Mouse (Mus musculus) megakaryocyte, embryonic 14.5 days (primary cell): ENCODE data around the gene Nucb1. TPM values are rescaled to one million over a fixed set of nuclear protein-coding genes. Genes with fewer than 3 reads are reported as not detected.
A peak's percentile ranks its signal among the peaks of the same experiment; 100 is the strongest.
"Not testable (repeated sequence)": the region's sequence is repeated elsewhere in the genome, so short reads cannot be mapped to it uniquely, and the experiment has no call there.

Experiments used
- H3K27me3 ChIP-seq: replicated peaks from 2 replicates; pipeline ENCODE3; 2012; ENCODE audit warnings: inconsistent platforms
- H3K36me3 ChIP-seq: replicated peaks from 2 replicates; pipeline ENCODE3; 2012; ENCODE audit warnings: low read length, inconsistent platforms, mixed read lengths
- H3K4me1 ChIP-seq: 2 replicates; pipeline ENCODE4 v1.6.1; 2012; ENCODE audit warnings: inconsistent platforms
- H3K4me3 ChIP-seq: replicated peaks from 2 replicates; pipeline ENCODE3; 2012; ENCODE audit warnings: moderate library complexity, mild to moderate bottlenecking, inconsistent platforms
- H3K9me3 ChIP-seq: 2 replicates; pipeline ENCODE4 v1.6.1; 2012; ENCODE audit warnings: inconsistent platforms
- FLI1 ChIP-seq: IDR thresholded peaks from 2 replicates; pipeline ENCODE4 v1.6.1; 2012; ENCODE audit warnings: low read length, inconsistent platforms, mixed read lengths
- GATA1 ChIP-seq: IDR thresholded peaks from 3 replicates; pipeline ENCODE4 v1.6.1; 2012; ENCODE audit warnings: mixed read lengths, low read length, inconsistent platforms, borderline replicate concordance
- polyA plus RNA-seq: library from polyadenylated mRNA; stranded (reverse); fragments of >175 nt; gene quantifications from 2 replicates; pipeline ENCODE4 v1.2.3, GENCODE M21; 2012; ENCODE audit warnings: low replicate concordance; ENCODE audit not compliant: insufficient read depth

Nucb1 gene
- polyA plus RNA-seq, 1 experiment, result 504 TPM

DNA sequence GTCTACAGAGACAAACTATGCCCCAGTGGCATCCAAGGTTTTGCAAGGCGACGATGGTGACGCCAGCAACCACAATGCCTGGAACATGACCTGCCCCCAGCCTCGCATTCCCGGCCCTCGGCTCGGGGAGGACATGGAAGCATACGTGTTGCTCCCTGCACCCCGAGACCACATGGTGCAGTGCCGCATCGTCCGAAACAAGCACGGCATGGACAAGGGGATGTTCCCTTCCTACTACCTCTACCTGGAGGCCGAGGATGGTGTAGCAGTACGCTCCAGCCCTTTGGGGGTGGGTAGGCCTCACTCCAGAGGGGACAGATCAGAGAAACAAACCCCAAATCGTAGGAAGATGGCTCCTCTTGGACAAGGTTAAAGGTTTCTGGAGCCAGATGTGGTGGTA lies 8.4 kb upstream of the Nucb1 start:
- Histone ChIP-seq H3K27me3 (no peaks in the 10 kb centered on the region), H3K4me1 (peaks cover 53% of the 10 kb centered on the region), H3K4me3 (peak overlapping the region; percentile 59), H3K36me3 (peaks cover 18% of the 10 kb centered on the region), H3K9me3 (no peaks in the 10 kb centered on the region)
- TF ChIP-seq GATA1 (no peak), FLI1 (no peak)

- H3K4me1 ChIP-seq, result peaks cover 35% of the 10 kb centered on the region
- H3K36me3 ChIP-seq, H3K4me3 ChIP-seq, H3K27me3 ChIP-seq, H3K9me3 ChIP-seq: not testable (repeated sequence)
These were observed 6.6 kb upstream of the Nucb1 start for GRCm38 (mm10) chr7:45516846-45517245.

DNA sequence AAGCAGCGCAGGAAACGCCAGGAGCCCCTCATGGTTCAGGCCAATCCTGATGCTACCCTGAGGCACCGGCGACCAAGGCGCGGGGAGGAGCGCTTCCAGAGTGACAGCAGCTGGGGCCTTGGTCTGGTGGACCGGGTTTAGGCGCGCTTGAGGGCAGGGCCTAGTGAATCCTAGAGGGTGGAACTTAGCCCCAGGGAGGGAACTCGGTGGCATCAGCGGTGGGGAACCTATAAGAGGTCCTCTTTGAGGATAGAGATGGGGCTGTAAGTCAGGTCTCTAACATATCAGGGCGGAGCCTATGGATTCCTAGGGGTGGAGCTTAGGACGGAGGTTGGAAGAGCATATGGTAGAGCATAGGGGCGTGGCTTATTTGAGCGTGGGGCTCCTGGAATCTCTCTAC lies 5.2 kb upstream of the Nucb1 start:
- Histone ChIP-seq H3K4me1 (peaks cover 23% of the 10 kb centered on the region), H3K4me3 (no peak overlapping the region), H3K27me3 (no peaks in the 10 kb centered on the region), H3K36me3 (no peaks in the 10 kb centered on the region), H3K9me3 (no peaks in the 10 kb centered on the region)
- TF ChIP-seq GATA1 (no peak), FLI1 (no peak)

DNA sequence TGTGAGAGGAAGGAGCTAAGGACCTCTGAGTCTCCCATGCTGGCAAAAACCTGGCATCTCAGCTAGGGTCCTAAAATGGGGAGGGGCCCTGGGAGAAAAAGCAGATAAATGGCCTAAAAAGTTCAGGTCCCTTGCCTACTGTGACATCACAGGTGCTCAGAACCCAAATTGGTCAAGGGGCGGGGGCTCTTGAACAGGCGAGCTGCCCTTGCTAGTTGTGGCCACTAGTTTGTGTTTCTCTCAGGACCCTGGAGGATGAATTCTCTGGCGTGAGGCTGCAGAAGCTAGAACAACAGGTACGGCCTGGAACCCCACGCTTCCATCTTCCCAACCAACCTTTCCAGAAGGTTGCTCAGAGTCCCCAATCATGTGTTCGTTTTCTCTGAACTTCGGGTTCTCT lies 4.2 kb upstream of the Nucb1 start:
- TF ChIP-seq GATA1 (no peak), FLI1 (no peak)
- H3K4me1 ChIP-seq, result peaks cover 21% of the 10 kb centered on the region

GRCm38 (mm10) chr7:45509181-45509882 lies 874 bp downstream of the Nucb1 start:
- no peaks in the 10 kb centered on the region for H3K9me3 ChIP-seq
- H3K4me3 ChIP-seq, result peak overlapping the region; percentile 97
- H3K36me3 ChIP-seq, result peaks cover 39% of the 10 kb centered on the region
- no peaks in the 10 kb centered on the region for H3K27me3 ChIP-seq
- TF ChIP-seq FLI1 (no peak), GATA1 (no peak)
- peaks cover 52% of the 10 kb centered on the region for H3K4me1 ChIP-seq

More for the DNA sequence above, 4.2 kb upstream of the Nucb1 start:
- H3K4me3 ChIP-seq, result no peak overlapping the region
- no peaks in the 10 kb centered on the region for H3K27me3 ChIP-seq
- H3K9me3 ChIP-seq, result no peaks in the 10 kb centered on the region
- no peaks in the 10 kb centered on the region for H3K36me3 ChIP-seq

GRCm38 (mm10) chr7:45508561-45508960 lies 1.6 kb downstream of the Nucb1 start:
- no peaks in the 10 kb centered on the region for H3K9me3 ChIP-seq
- H3K4me3 ChIP-seq, result peak overlapping the region; percentile 97
- TF ChIP-seq GATA1, result no peak
- TF ChIP-seq FLI1, result no peak
- peaks cover 57% of the 10 kb centered on the region for H3K4me1 ChIP-seq
- peaks cover 47% of the 10 kb centered on the region for H3K36me3 ChIP-seq
- no peaks in the 10 kb centered on the region for H3K27me3 ChIP-seq

DNA sequence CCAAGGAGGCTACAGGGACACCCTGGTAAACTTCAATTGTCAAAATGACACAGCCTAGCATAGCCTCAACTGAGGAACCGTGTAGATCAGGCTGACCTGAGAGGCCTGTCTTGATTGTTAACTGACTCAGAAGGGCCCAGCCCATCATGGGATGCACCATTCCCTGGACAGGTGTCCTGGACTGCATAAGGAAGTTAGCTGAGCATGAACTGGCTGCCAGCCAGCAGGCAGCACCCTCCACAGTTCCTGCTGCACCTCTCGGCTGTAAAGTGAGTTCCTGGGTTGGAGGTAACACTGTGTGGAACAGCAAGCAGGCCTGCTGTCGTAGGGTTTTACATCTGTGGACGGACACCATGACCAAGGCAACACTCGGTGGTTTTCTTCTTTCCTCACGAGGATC lies 2.6 kb downstream of the Nucb1 start:
- Histone ChIP-seq H3K27me3 (no peaks in the 10 kb centered on the region), H3K4me1 (peaks cover 62% of the 10 kb centered on the region), H3K4me3 (peak overlapping the region; percentile 30), H3K36me3 (peaks cover 57% of the 10 kb centered on the region), H3K9me3 (no peaks in the 10 kb centered on the region)
- no peak for TF ChIP-seq GATA1
- TF ChIP-seq FLI1, result no peak

GRCm38 (mm10) chr7:45498427-45498826 lies 11.8 kb downstream of the Nucb1 start:
- H3K4me1 ChIP-seq, result peaks cover 50% of the 10 kb centered on the region
- no peak overlapping the region for H3K4me3 ChIP-seq
- peaks cover 98% of the 10 kb centered on the region for H3K36me3 ChIP-seq
- no peaks in the 10 kb centered on the region for H3K9me3 ChIP-seq
- TF ChIP-seq GATA1, result no peak
- no peak for TF ChIP-seq FLI1
- no peaks in the 10 kb centered on the region for H3K27me3 ChIP-seq

GRCm38 (mm10) chr7:45494548-45494947 lies 15.7 kb downstream of the Nucb1 start:
- H3K9me3 ChIP-seq, result no peaks in the 10 kb centered on the region
- peaks cover 51% of the 10 kb centered on the region for H3K4me1 ChIP-seq
- H3K27me3 ChIP-seq, result no peaks in the 10 kb centered on the region
- H3K4me3 ChIP-seq, result no peak overlapping the region
- TF ChIP-seq FLI1, result no peak
- no peak for TF ChIP-seq GATA1
- peaks cover 79% of the 10 kb centered on the region for H3K36me3 ChIP-seq

GRCm38 (mm10) chr7:45492951-45493350 lies 17.3 kb downstream of the Nucb1 start:
- Histone ChIP-seq H3K36me3 (peaks cover 63% of the 10 kb centered on the region), H3K4me3 (no peak overlapping the region), H3K4me1 (peaks cover 64% of the 10 kb centered on the region), H3K27me3 (peaks cover 4% of the 10 kb centered on the region), H3K9me3 (no peaks in the 10 kb centered on the region)
- TF ChIP-seq FLI1 (no peak), GATA1 (no peak)

- TF ChIP-seq GATA1, result no peak
- TF ChIP-seq FLI1, result no peak
- Histone ChIP-seq H3K27me3 (peaks cover 8% of the 10 kb centered on the region), H3K4me3 (no peak overlapping the region), H3K4me1 (peaks cover 64% of the 10 kb centered on the region), H3K9me3 (no peaks in the 10 kb centered on the region), H3K36me3 (peaks cover 57% of the 10 kb centered on the region)
These were observed 17.9 kb downstream of the Nucb1 start for GRCm38 (mm10) chr7:45492225-45492844.
